Mouse (Mus musculus) A20 (cell line): ENCODE data around the gene Glis3.

Experiments used
- DNase-seq: peaks from one replicate; pipeline ENCODE4 v3.0.0-alpha.2; 2011; ENCODE audit warnings: low read depth, low spot score

The Glis3 gene

GRCm38 (mm10) chr19:28389146-28389545 is 290.7 kb downstream of the Glis3 start:
- DNase-seq: no peak

- DNase-seq: no peak
These were observed 296.5 kb downstream of the Glis3 start for GRCm38 (mm10) chr19:28383425-28383824.

GRCm38 (mm10) chr19:28382168-28382911 is 297.5 kb downstream of the Glis3 start:
- DNase-seq: no peak

- no peak for DNase-seq
These were observed 298.4 kb downstream of the Glis3 start for GRCm38 (mm10) chr19:28381441-28381840.

GRCm38 (mm10) chr19:28380691-28381262 is 299.1 kb downstream of the Glis3 start:
- no peak for DNase-seq

- no peak for DNase-seq
These were observed 302.0 kb downstream of the Glis3 start for GRCm38 (mm10) chr19:28377788-28378295.

- no peak for DNase-seq
These were observed 303.5 kb downstream of the Glis3 start for GRCm38 (mm10) chr19:28376401-28376800.

GRCm38 (mm10) chr19:28375746-28376145 is 304.1 kb downstream of the Glis3 start:
- no peak for DNase-seq

GRCm38 (mm10) chr19:28374524-28374923 is 305.4 kb downstream of the Glis3 start:
- no peak for DNase-seq

GRCm38 (mm10) chr19:28368215-28368614 is 311.7 kb downstream of the Glis3 start:
- DNase-seq: no peak

GRCm38 (mm10) chr19:28367274-28367673 is 312.6 kb downstream of the Glis3 start:
- DNase-seq: no peak

GRCm38 (mm10) chr19:28366766-28367165 is 313.1 kb downstream of the Glis3 start:
- no peak for DNase-seq

GRCm38 (mm10) chr19:28365897-28366296 is 314.0 kb downstream of the Glis3 start:
- peak; percentile 58 for DNase-seq

- DNase-seq: no peak
These were observed 319.0 kb downstream of the Glis3 start for GRCm38 (mm10) chr19:28360884-28361283.

- no peak for DNase-seq
These were observed 322.3 kb downstream of the Glis3 start for GRCm38 (mm10) chr19:28357595-28357994.

GRCm38 (mm10) chr19:28351068-28352066 is 328.5 kb downstream of the Glis3 start:
- DNase-seq: no peak

GRCm38 (mm10) chr19:28347080-28347825 is 332.6 kb downstream of the Glis3 start:
- DNase-seq: no peak

GRCm38 (mm10) chr19:28343640-28344039 is 336.2 kb downstream of the Glis3 start:
- no peak for DNase-seq

GRCm38 (mm10) chr19:28337574-28337973 is 342.3 kb downstream of the Glis3 start:
- DNase-seq: no peak

GRCm38 (mm10) chr19:28336651-28337510 is 343.0 kb downstream of the Glis3 start:
- DNase-seq: no peak
